Mouse (Mus musculus) forelimb bud, embryonic 11.5 days (tissue): Measurements from ENCODE around the gene Gm26657.

Experiments used
- DNase-seq: peaks from one replicate; pipeline ENCODE4 v3.0.0-alpha.2; 2012; ENCODE audit warnings: low read depth, low spot score

Gm26657 gene

DNA sequence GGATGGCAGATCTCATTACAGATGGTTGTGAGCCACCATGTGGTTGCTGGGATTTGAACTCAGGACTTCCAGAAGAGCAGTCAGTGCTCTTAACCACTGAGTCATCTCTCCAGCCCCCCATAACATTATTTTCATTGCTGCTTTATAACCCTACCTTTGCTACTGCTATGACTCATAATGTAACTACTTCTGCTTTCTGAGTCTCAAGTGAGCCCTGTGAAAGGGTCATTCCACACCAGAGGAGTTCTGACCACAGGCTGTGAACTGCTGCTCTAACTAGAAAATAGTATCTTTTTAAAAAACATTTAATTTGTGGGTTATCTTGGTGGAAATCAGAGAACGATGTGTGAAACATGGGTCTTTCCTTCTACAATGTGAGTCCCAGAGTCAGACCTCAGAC, 17.8 kb downstream of the Gm26657 start:
- DNase-seq, result no peak

DNA sequence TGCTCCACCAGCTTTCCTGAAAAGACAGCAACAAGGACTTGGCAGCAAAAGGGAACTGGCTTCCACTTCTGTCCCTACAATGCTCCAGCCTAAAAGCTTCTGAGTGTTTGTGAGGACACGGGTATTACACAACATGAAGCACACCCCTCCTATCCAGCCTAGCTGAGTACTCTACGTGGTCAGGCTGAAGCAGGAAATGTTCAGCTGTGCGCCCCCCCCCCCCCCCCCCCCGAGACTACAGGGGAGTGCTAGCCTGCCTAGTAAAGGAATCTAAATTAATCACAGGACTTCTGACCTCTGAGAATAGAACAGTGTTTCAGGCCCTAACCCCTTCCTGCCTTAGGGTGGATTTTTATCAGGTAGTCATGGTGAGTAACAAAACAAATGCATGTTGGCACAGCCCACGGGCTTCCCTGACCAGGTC, 28.0 kb downstream of the Gm26657 start:
- no peak for DNase-seq

DNA sequence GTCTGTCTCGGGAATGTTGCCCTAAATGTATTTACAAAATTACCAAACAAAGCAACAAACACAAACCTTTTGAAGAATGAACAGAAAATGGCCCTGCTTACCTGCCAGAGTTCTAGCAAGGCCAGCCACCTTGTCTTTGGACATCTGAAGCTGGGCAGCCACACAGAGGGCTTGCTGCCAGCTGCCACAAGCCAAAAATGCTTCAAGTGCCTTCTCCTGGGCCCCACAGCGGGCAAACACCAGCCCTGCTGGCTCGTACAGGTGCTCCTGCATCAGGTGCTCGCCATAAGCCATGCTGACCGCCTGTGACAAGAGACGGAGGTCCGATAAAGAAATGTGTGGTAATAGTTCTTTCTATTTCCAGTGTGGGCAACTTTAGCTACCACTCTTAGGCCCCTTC, 29.0 kb downstream of the Gm26657 start:
- DNase-seq, result no peak

DNA sequence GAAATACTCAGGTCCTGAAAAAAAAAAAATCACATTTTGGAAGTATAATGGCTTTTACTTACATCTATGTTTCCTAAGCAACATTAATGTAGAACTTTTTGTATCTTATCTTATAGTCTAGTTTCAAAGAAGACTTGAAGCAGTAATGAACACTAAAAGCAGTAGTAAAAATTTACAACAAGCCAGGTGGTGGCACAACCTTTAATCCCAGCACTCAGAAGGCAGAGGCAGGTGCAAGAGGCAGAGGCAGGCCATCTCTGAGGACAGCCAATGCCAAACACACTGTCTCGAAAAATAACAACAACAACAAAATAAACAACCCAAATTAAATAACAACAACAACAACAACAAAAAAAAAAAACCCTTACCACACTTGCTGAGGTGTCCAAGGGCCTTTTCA, 31.2 kb downstream of the Gm26657 start:
- no peak for DNase-seq
